Mouse (Mus musculus) B cell, adult 2 months (primary cell): Measurements from ENCODE around the gene Gm12166.
"Not testable (repeated sequence)": the region's sequence is repeated elsewhere in the genome, so short reads cannot be mapped to it uniquely, and the experiment has no call there.

ENCODE experiments used
- DNase-seq, 2 experiments: peaks; one replicate each; pipeline ENCODE4 v3.0.0; 2022

Gene Gm12166

GRCm38 (mm10) chr11:46054911-46055895 is 3.1 kb upstream of the Gm12166 start:
- DNase-seq, result no peak

DNA sequence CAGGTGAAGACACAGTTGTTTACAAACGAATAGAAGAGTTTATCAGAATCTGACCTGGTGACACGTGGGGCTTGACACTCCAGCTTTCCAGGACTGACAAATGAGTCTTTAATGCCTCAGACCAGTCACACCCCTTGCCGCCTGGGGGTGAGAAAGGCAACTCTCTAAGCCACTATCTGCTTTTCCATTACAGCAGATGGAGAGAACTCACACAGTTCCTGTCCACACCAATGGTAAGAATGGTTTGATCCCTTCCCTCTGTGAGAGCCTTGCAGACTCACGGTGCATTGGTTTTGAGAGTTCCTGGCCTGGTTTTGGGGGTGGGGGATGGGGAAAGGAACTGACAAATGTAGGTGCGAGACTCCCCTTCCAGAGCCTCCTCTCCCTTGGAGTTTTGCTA is 2.2 kb upstream of the Gm12166 start:
- DNase-seq, result no peak

DNA sequence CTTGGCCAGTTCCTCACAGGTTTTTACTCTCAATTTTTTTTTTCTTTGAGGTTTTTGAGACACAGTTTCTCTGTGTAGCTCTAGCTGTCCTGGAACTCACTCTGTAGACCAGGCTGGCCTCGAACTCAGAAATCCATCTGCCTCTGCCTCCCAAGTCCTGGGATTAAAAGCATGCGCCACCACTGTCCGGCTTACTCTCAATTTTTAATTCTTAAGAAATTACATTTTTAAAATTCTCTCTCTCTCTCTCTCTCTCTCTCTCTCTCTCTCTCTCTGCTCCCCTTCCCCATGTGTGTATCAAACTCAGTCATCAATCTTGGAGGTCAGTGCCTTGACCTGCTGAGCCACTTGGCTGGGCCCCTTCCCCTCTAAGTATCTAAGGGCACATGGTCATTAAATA is 1.3 kb upstream of the Gm12166 start:
- not testable (repeated sequence) for DNase-seq

DNA sequence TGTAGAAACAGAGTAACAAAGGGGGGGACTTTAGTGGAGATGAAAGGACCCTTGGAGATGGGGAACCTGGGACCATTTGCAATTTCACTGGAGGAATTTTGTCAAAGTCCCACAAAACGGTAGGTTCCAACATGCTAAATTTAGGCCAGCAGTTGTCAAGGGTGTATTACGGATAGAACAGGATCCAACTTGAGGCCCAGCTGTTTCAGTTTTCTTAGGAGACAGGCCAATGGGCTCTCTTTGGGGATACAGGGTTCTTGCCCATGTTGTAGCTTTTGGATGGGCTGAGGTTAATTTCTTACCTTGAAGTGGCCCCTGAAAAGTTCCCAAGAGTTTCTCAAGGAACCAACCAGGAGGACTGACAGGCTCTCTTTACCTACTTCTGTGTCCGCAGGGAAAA is 4.9 kb downstream of the Gm12166 start:
- DNase-seq, result no peak

DNA sequence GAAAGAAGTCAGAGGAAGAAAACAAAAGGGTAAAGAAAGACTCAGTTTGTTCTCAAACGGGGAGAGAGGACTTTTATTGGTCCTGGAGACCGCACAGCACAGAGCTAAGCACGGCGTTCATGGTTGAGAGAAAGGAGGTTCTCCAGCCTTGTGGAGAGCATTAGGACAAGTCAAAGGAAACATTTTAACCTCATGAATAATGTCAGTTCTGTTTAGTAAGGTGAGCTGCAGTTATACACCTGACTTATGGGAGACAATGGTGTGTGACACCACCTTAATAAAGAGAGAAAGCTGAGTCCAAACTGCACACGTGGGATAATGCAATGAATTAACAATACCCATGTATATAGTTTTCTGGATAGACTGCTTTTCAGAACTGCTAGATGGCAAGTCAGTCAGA is 7.3 kb downstream of the Gm12166 start:
- DNase-seq, result no peak

- no peak for DNase-seq
Measured at GRCm38 (mm10) chr11:46041607-46042267, 10.4 kb downstream of the Gm12166 start.

- DNase-seq, result no peak
Measured at GRCm38 (mm10) chr11:46040841-46041556, 11.1 kb downstream of the Gm12166 start.

- DNase-seq, result no peak
Measured at GRCm38 (mm10) chr11:46039335-46039734, 12.8 kb downstream of the Gm12166 start.

GRCm38 (mm10) chr11:46038901-46039300 is 13.2 kb downstream of the Gm12166 start:
- no peak for DNase-seq

GRCm38 (mm10) chr11:46036374-46036773 is 15.7 kb downstream of the Gm12166 start:
- no peak for DNase-seq

DNA sequence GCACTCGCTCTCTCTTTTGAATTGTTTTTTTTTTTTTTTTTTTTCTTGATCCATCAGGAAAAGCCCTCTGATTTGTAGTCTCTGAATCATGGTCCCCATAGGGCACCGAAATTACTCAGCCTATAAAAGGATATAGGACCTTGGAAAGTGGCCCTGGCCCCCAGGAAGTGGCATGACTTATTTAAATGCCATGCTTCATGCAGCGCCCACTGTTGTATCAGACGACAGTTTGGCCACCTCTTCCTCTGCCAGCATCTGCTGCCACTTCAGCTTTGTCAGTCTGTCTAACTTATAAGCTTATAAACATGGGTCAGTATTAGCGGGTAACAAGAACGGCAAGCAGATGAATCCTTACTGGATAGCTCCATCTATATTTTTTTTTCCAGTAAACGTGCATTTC is 19.2 kb downstream of the Gm12166 start:
- DNase-seq, result no peak

GRCm38 (mm10) chr11:46031470-46031869 is 20.7 kb downstream of the Gm12166 start:
- DNase-seq, result peak; percentile 41 to 50

- no peak for DNase-seq
Measured at GRCm38 (mm10) chr11:46030026-46030425, 22.1 kb downstream of the Gm12166 start.

DNA sequence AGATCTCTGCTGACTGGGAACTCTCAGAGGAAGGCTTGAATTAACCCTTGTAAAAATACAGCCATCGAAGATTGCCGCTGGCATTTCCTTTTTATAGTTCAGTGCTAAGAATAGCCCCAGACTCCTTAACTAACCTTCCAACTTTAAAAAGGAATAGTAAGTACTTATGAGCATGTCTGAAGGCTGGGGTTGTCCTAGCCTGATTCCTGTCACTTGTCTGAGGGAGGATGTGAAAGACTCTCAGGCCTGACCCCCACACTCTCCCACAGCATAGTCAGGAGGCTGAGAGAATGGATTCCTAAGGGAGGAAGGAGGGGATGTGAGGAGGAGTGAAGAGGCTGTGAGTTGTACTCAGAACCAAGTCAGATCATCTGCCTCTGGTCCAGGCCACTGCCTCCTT is 22.6 kb downstream of the Gm12166 start:
- DNase-seq, result no peak

DNA sequence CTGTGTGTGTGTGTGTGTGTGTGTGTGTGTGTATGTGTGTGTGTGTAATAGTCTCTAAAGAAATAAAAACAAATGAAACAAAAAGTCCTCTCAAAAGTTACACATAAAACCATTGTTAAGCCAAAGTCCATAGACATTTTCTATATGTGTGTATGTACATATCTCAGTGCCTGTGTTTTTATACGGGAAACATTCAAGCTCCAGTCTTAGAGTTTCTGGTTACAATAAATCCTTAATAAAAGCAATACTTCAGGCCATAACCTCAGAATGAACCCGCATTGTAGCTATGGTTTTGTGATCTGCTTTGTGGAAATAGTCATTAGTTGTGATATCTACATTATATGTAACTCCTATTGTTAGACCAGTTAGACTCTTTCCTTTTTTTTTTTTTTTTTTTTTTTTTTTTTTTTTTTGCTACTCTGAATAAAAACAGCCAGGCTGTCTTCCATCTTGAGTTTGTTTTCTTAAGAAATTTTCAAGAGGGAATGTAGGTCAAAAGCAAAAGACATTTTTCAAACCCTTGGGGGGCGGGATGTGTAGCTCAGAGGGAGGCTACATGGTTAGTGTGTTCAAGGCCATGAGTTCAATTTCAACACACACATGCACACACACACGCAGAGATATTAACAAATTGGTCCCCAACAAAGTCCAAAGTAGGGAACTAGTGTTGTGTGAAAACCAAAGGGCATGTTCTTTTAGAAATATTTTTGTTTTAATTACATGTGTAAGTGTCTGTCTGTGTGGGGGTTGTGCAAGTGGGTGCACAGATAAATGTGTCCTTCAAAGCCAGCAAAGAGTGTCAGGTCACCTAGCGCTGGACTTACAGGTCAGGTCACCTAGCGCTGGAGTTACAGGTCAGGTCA is 23.9 kb downstream of the Gm12166 start:
- DNase-seq, result no peak

- DNase-seq, result no peak
Measured at GRCm38 (mm10) chr11:46025962-46026392, 26.1 kb downstream of the Gm12166 start.

GRCm38 (mm10) chr11:46022983-46023382 is 29.1 kb downstream of the Gm12166 start:
- DNase-seq, result no peak

- no peak for DNase-seq
Measured at GRCm38 (mm10) chr11:46021850-46022249, 30.3 kb downstream of the Gm12166 start.

GRCm38 (mm10) chr11:46020246-46020645 is 31.9 kb downstream of the Gm12166 start:
- no peak for DNase-seq

- peak; percentile 68 to 71 for DNase-seq
Measured at GRCm38 (mm10) chr11:46016061-46016460, 36.1 kb downstream of the Gm12166 start.
